In the genomic region with DNA sequence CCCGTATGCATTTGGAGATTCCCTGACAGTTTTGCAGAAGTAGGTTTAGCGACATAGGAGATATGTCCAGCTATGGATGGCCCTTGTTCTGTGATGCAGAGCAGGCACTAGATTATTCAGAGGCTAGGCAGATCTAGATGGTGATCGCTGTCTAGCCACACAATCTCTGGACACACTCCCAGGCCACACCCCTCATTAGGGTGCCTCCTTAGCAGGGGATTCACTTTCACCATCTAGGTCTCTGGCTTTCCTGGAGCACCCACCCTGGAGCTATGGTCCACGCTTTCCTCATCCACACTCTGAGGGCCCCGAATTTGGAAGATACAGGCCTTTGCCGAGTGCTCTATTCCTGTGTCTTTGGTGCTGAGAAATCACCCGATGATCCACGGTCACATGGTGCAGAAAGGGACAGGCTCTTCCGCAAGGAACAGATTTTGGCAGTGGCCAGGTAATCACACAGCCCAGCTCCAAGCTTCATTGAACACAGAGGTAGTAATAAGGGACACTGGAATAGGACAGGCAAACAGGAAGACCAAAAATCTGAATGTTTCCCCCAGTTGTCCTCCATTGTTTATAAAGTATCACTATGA, we compare ENCODE assay signal across 8 mouse cellular contexts. TPM values are rescaled to one million over a fixed set of nuclear protein-coding genes. Genes with fewer than 3 reads are reported as not detected.
DNase-seq lines count a peak whose midpoint lies in the region; ATAC-seq and TF ChIP-seq lines count a peak whose summit lies in the region.

No protein-coding gene starts in this region.

- H3K36me3 ChIP-seq in erythroblast, embryonic 14.5 days (ENCODE audit: control insufficient read depth) = peaks cover 52% of the 10 kb centered on the region
- H3K36me3 ChIP-seq in forebrain, postnatal 0 days (ENCODE audit: insufficient read depth) = peaks cover 11% of the 10 kb centered on the region; the same call in 1 of the 2 replicates
- H3K36me3 ChIP-seq in kidney, adult 2 months (ENCODE audit: control insufficient read depth, insufficient read depth, low read length) = no peaks in the 10 kb centered on the region

- H3K27me3 ChIP-seq in erythroblast, embryonic 14.5 days (ENCODE audit: control insufficient read depth) = no peaks in the 10 kb centered on the region
- H3K27me3 ChIP-seq in forebrain, postnatal 0 days (ENCODE audit: insufficient read depth, low read length) = no peaks in the 10 kb centered on the region
- H3K27me3 ChIP-seq in kidney, adult 2 months (replicated peaks; ENCODE audit: control insufficient read depth, insufficient read depth, low read length) = no peaks in the 10 kb centered on the region

- H3K4me2 ChIP-seq in forebrain, postnatal 0 days (ENCODE audit: low read depth) = peak overlapping the region; percentile 64

- peak overlapping the region; percentile 69 for H3K9ac ChIP-seq in forebrain, postnatal 0 days

- ATAC-seq in erythroblast, adult 5-6 weeks (replicated peaks; ENCODE audit: low FRiP score, poor library complexity, severe bottlenecking) = no peak
- ATAC-seq in forebrain, postnatal 0 days = no peak

- H3K27ac ChIP-seq in bone marrow macrophage, adult 2 months (ENCODE audit: insufficient read depth, low read depth, low read length) = peak overlapping the region; percentile 86
- peak overlapping the region; percentile 84; the same call in 1 of the 2 replicates for H3K27ac ChIP-seq in forebrain, postnatal 0 days (ENCODE audit: low read depth, low read length)
- H3K27ac ChIP-seq in kidney, adult 2 months (ENCODE audit: insufficient read depth, low read depth, low read length) = peak overlapping the region; percentile 98

- H3K4me1 ChIP-seq in erythroblast, embryonic 14.5 days (ENCODE audit: control insufficient read depth) = peaks cover 94% of the 10 kb centered on the region
- peaks cover 38% of the 10 kb centered on the region for H3K4me1 ChIP-seq in bone marrow macrophage, adult 2 months (ENCODE audit: control insufficient read depth, insufficient read depth, low read length)
- 0 out of 2 replicates have a peak, but pooled peaks cover 9% of the 10 kb centered on the region for H3K4me1 ChIP-seq in forebrain, postnatal 0 days (ENCODE audit: insufficient read depth)
- peaks cover 18% of the 10 kb centered on the region for H3K4me1 ChIP-seq in kidney, adult 2 months (ENCODE audit: control insufficient read depth, insufficient read depth, low read length)

- H3K9me3 ChIP-seq in erythroblast, embryonic 14.5 days (ENCODE audit: control insufficient read depth, low read length) = no peaks in the 10 kb centered on the region
- no peaks in the 10 kb centered on the region for H3K9me3 ChIP-seq in forebrain, postnatal 0 days (ENCODE audit: low read length)

- H3K4me3 ChIP-seq in erythroblast, embryonic 14.5 days (replicated peaks) = peak overlapping the region; percentile 80
- peak overlapping the region; percentile 60 for H3K4me3 ChIP-seq in bone marrow macrophage, adult 2 months (ENCODE audit: insufficient read depth, low read length)
- peak overlapping the region; percentile 58 for H3K4me3 ChIP-seq in forebrain, postnatal 0 days (ENCODE audit: low read depth, low read length)
- peak overlapping the region; percentile 70 for H3K4me3 ChIP-seq in kidney, adult 2 months (ENCODE audit: insufficient read depth, low read depth, low read length)

- no peak for TF ChIP-seq POLR2A in bone marrow macrophage, adult 2 months (IDR thresholded peaks at IDR 0.05; ENCODE audit: borderline replicate concordance, low read depth, low read length)
- TF ChIP-seq POLR2A in kidney, adult 2 months (IDR thresholded peaks at IDR 0.05; ENCODE audit: low read depth, low read length) = no peak

- no peak for TF ChIP-seq CTCF in bone marrow macrophage, adult 2 months (IDR thresholded peaks at IDR 0.05; ENCODE audit: low read depth, low read length)
- TF ChIP-seq CTCF in forebrain, postnatal 0 days (IDR thresholded peaks at IDR 0.05; ENCODE audit: low read depth) = no peak
- TF ChIP-seq CTCF in kidney, adult 2 months (conservative IDR thresholded peaks at IDR 0.05; ENCODE audit: insufficient read depth, insufficient read length, low read depth, low read length) = no peak

- WGBS in forebrain, postnatal 0 days = 61% methylated on average over 9 of the region's 9 CpGs
- WGBS in kidney, adult 2 months = 27% methylated on average over 9 of the region's 9 CpGs

- no peak for DNase-seq in forebrain, postnatal 0 days
- peak; percentile 49 for DNase-seq in kidney, adult 2 months
- peak; percentile 53 for DNase-seq in lung, postnatal 10 days
- no peak for DNase-seq in embryo, embryonic 10 days (ENCODE audit: low spot score)
- no peak for DNase-seq in T-cell, adult 2 months (ENCODE audit: low spot score)

RNA-seq across cellular contexts. Expression of a gene that starts 4.2 kb away (rescaled TPM):
- 3.0 and 3.9 TPM in 2 replicates for polyA plus RNA-seq in erythroblast, embryonic 14.5 days (2012)
- 18.2 and 36.5 TPM in 2 replicates for total RNA-seq in erythroblast, adult 5-6 weeks (2015; ENCODE audit: low replicate concordance)
- 18.7 and 21.0 TPM in 2 replicates for total RNA-seq in erythroblast, adult 5-6 weeks (2017; ENCODE audit: low replicate concordance)
- 28.1 and 29.1 TPM in 2 replicates for polyA plus RNA-seq in bone marrow macrophage, adult 2 months (2012; ENCODE audit: insufficient read depth, insufficient read length, missing spikeins)
- 37.4 and 40.7 TPM in 2 replicates for total RNA-seq in forebrain, postnatal 0 days (2014; rRNA removed)
- polyA plus RNA-seq in forebrain, postnatal 0 days (2015; fragmentation: Nextera tagmentation; extraction: Ambion mirVana) = 36.1 and 36.8 TPM in 2 replicates
- polyA plus RNA-seq in kidney, adult 2 months (2012; rRNA removed) = 48.5 and 51.6 TPM in 2 replicates

RNA-seq across cellular contexts. Expression of a gene that starts 22.7 kb away (rescaled TPM):
- polyA plus RNA-seq in erythroblast, embryonic 14.5 days (2012) = 3.2 and 4.8 TPM in 2 replicates
- total RNA-seq in erythroblast, adult 5-6 weeks (2015; ENCODE audit: low replicate concordance) = 24.6 and 32.8 TPM in 2 replicates
- total RNA-seq in erythroblast, adult 5-6 weeks (2017; ENCODE audit: low replicate concordance) = 20.9 and 22.6 TPM in 2 replicates
- polyA plus RNA-seq in bone marrow macrophage, adult 2 months (2012; ENCODE audit: insufficient read depth, insufficient read length, missing spikeins) = 39.0 and 40.3 TPM in 2 replicates
- total RNA-seq in forebrain, postnatal 0 days (2014; rRNA removed) = 3.8 and 5.7 TPM in 2 replicates
- polyA plus RNA-seq in forebrain, postnatal 0 days (2015; fragmentation: Nextera tagmentation; extraction: Ambion mirVana) = 3.5 and 5.0 TPM in 2 replicates
- 119 and 142 TPM in 2 replicates for polyA plus RNA-seq in kidney, adult 2 months (2012; rRNA removed)

RNA-seq across cellular contexts. Expression of a gene that starts 24.0 kb away (rescaled TPM):
- polyA plus RNA-seq in erythroblast, embryonic 14.5 days (2012) = 1.6 and 2.1 TPM in 2 replicates
- total RNA-seq in erythroblast, adult 5-6 weeks (2015; ENCODE audit: low replicate concordance) = 0.63 TPM in 1 of 2 replicates, not detected in the other
- total RNA-seq in erythroblast, adult 5-6 weeks (2017; ENCODE audit: low replicate concordance) = 3.1 and 4.2 TPM in 2 replicates
- 7.1 and 8.9 TPM in 2 replicates for polyA plus RNA-seq in bone marrow macrophage, adult 2 months (2012; ENCODE audit: insufficient read depth, insufficient read length, missing spikeins)
- 19.6 and 26.2 TPM in 2 replicates for total RNA-seq in forebrain, postnatal 0 days (2014; rRNA removed)
- polyA plus RNA-seq in forebrain, postnatal 0 days (2015; fragmentation: Nextera tagmentation; extraction: Ambion mirVana) = 7.7 and 9.7 TPM in 2 replicates
- polyA plus RNA-seq in kidney, adult 2 months (2012; rRNA removed) = 4.6 and 5.2 TPM in 2 replicates

RNA-seq across cellular contexts. Expression of a gene that starts 24.4 kb away (rescaled TPM):
- 52.6 and 58.1 TPM in 2 replicates for polyA plus RNA-seq in erythroblast, embryonic 14.5 days (2012)
- total RNA-seq in erythroblast, adult 5-6 weeks (2015; ENCODE audit: low replicate concordance) = 160 and 210 TPM in 2 replicates
- total RNA-seq in erythroblast, adult 5-6 weeks (2017; ENCODE audit: low replicate concordance) = 363 and 459 TPM in 2 replicates
- 47.1 and 56.5 TPM in 2 replicates for polyA plus RNA-seq in bone marrow macrophage, adult 2 months (2012; ENCODE audit: insufficient read depth, insufficient read length, missing spikeins)
- 10.6 and 11.7 TPM in 2 replicates for total RNA-seq in forebrain, postnatal 0 days (2014; rRNA removed)
- polyA plus RNA-seq in forebrain, postnatal 0 days (2015; fragmentation: Nextera tagmentation; extraction: Ambion mirVana) = 12.4 and 15.2 TPM in 2 replicates
- polyA plus RNA-seq in kidney, adult 2 months (2012; rRNA removed) = 12.9 TPM in 2 replicates

RNA-seq across cellular contexts. Expression of a gene that starts 31.3 kb away (rescaled TPM):
- 27.7 and 31.8 TPM in 2 replicates for polyA plus RNA-seq in erythroblast, embryonic 14.5 days (2012)
- 0.96 and 3.8 TPM in 2 replicates for total RNA-seq in erythroblast, adult 5-6 weeks (2015; ENCODE audit: low replicate concordance)
- 6.4 and 7.7 TPM in 2 replicates for total RNA-seq in erythroblast, adult 5-6 weeks (2017; ENCODE audit: low replicate concordance)
- polyA plus RNA-seq in bone marrow macrophage, adult 2 months (2012; ENCODE audit: insufficient read depth, insufficient read length, missing spikeins) = 88.2 and 88.3 TPM in 2 replicates
- 113 and 120 TPM in 2 replicates for total RNA-seq in forebrain, postnatal 0 days (2014; rRNA removed)
- polyA plus RNA-seq in forebrain, postnatal 0 days (2015; fragmentation: Nextera tagmentation; extraction: Ambion mirVana) = 13.0 and 17.9 TPM in 2 replicates
- 95.3 and 105 TPM in 2 replicates for polyA plus RNA-seq in kidney, adult 2 months (2012; rRNA removed)

Comparison
In these comparisons a context has a peak if more than half of its experiments do, and no peak if none do; other contexts are left out.
1. DNase-seq: peak in kidney, adult 2 months (single experiment) and lung, postnatal 10 days (single experiment); none in forebrain, postnatal 0 days (single experiment), embryo, embryonic 10 days (single experiment) and T-cell, adult 2 months (single experiment).
2. Peak in every context shown above with its lines, with median percentiles within 50 percentile points of each other: H3K4me3 ChIP-seq and H3K27ac ChIP-seq.